Mouse (Mus musculus) midbrain, embryonic 11.5 days (tissue): ENCODE data around the gene Dcbld2. TPM values are rescaled to one million over a fixed set of nuclear protein-coding genes. Genes with fewer than 3 reads are reported as not detected.
"Not testable (repeated sequence)": the region's sequence is repeated elsewhere in the genome, so short reads cannot be mapped to it uniquely, and the experiment has no call there.

Source experiments
- ATAC-seq: fragments of 200-750 bp; cut with Nextera tagmentation; 2 replicates; pipeline ENCODE4 v1.8.0; 2017; ENCODE audit warnings: moderate TSS enrichment, moderate library complexity; ENCODE audit not compliant: low FRiP score
- DNase-seq: peaks from one replicate; pipeline ENCODE4 v3.0.0; 2015; ENCODE audit warnings: low spot score; ENCODE audit errors: missing footprints
- H3K27ac ChIP-seq: fragments of 300-500 bp; sonication (generic); 2 replicates; pipeline ENCODE4 v1.5.1; 2014; ENCODE audit warnings: low read depth, low read length
- H3K27me3 ChIP-seq: fragments of 300-500 bp; sonication (generic); 2 replicates; pipeline ENCODE4 v1.6.1; 2014; ENCODE audit warnings: mild to moderate bottlenecking, low read length, moderate library complexity, mixed read lengths; ENCODE audit not compliant: control insufficient read depth, insufficient read depth
- H3K36me3 ChIP-seq: fragments of 300-500 bp; sonication (generic); 2 replicates; pipeline ENCODE4 v1.6.1; 2014; ENCODE audit warnings: mild to moderate bottlenecking, low read length, moderate library complexity, mixed read lengths; ENCODE audit not compliant: control insufficient read depth, insufficient read depth
- H3K4me1 ChIP-seq: fragments of 300-500 bp; sonication (generic); 2 replicates; pipeline ENCODE4 v1.6.1; 2014; ENCODE audit warnings: low read length; ENCODE audit not compliant: control insufficient read depth, insufficient read depth
- H3K4me2 ChIP-seq: fragments of 300-500 bp; sonication (generic); 2 replicates; pipeline ENCODE4 v1.6.1; 2014; ENCODE audit warnings: mild to moderate bottlenecking, moderate library complexity
- H3K4me3 ChIP-seq: fragments of 300-500 bp; sonication (generic); 2 replicates; pipeline ENCODE4 v1.5.1; 2014; ENCODE audit warnings: low read depth, low read length
- H3K9ac ChIP-seq: fragments of 300-500 bp; sonication (generic); 2 replicates; pipeline ENCODE4 v1.6.1; 2014; ENCODE audit warnings: low read length
- H3K9me3 ChIP-seq: fragments of 300-500 bp; sonication (generic); 2 replicates; pipeline ENCODE4 v1.6.1; 2016; ENCODE audit warnings: low read length; ENCODE audit not compliant: control insufficient read depth
- WGBS: fragments of 180-500 bp; shearing (Covaris S2); extraction: QIAGEN DNeasy Blood & Tissue Kit; methylation state at CpG from one replicate; pipeline ENCODE4 v1.1.7; 2014; 5-methylcytosine and 5-hydroxymethylcytosine counted together
- polyA plus RNA-seq: library from polyadenylated mRNA; unstranded; fragments of >200 nt; fragmentation: Nextera tagmentation; extraction: Ambion mirVana; gene quantifications from 2 replicates; pipeline ENCODE4 v1.2.1, GENCODE M21; 2014

The Dcbld2 gene
- polyA plus RNA-seq, 1 experiment from 2014 or later: 11.5 TPM

- WGBS: 92% methylated on average over 5 of the region's 5 CpGs
- no peak overlapping the region for H3K4me2 ChIP-seq
- no peaks in the 10 kb centered on the region for H3K27me3 ChIP-seq
- H3K4me1 ChIP-seq: no peaks in the 10 kb centered on the region
- DNase-seq (no peak), ATAC-seq (no peak)
- no peak overlapping the region for H3K27ac ChIP-seq
- H3K36me3 ChIP-seq: 0 out of 2 replicates have a peak, but pooled peaks cover 3% of the 10 kb centered on the region
- H3K4me3 ChIP-seq: no peak overlapping the region
- no peaks in the 10 kb centered on the region for H3K9me3 ChIP-seq
- H3K9ac ChIP-seq: no peak overlapping the region
These were observed 48.2 kb downstream of the Dcbld2 start for GRCm38 (mm10) chr16:58456445-58456844.

- DNase-seq: no peak
These were observed 48.7 kb downstream of the Dcbld2 start for GRCm38 (mm10) chr16:58456991-58457390.

GRCm38 (mm10) chr16:58459966-58460365 is 51.7 kb downstream of the Dcbld2 start:
- not testable (repeated sequence) for H3K9me3 ChIP-seq, H3K27me3 ChIP-seq, H3K27ac ChIP-seq, H3K4me3 ChIP-seq, DNase-seq, H3K4me1 ChIP-seq, H3K36me3 ChIP-seq, H3K4me2 ChIP-seq, ATAC-seq, H3K9ac ChIP-seq
- WGBS: 51% methylated on average over 3 of the region's 3 CpGs

More at GRCm38 (mm10) chr16:58456991-58457390, 48.7 kb downstream of the Dcbld2 start:
- WGBS: 89% methylated on average over 6 of the region's 6 CpGs
- Histone ChIP-seq H3K4me1 (no peaks in the 10 kb centered on the region), H3K4me3 (no peak overlapping the region), H3K27ac (no peak overlapping the region), H3K9me3 (no peaks in the 10 kb centered on the region), H3K4me2 (no peak overlapping the region), H3K27me3 (no peaks in the 10 kb centered on the region), H3K36me3 (0 out of 2 replicates have a peak, but pooled peaks cover 3% of the 10 kb centered on the region), H3K9ac (no peak overlapping the region)
- ATAC-seq: no peak

- peak; percentile 14; the same call in 1 of the 2 replicates for ATAC-seq
- no peak overlapping the region for H3K4me3 ChIP-seq
- no peaks in the 10 kb centered on the region for H3K9me3 ChIP-seq
- no peak overlapping the region for H3K27ac ChIP-seq
- WGBS: 92% methylated on average over 10 of the region's 10 CpGs
- DNase-seq: no peak
- no peak overlapping the region for H3K9ac ChIP-seq
- H3K27me3 ChIP-seq: no peaks in the 10 kb centered on the region
- no peaks in the 10 kb centered on the region for H3K4me1 ChIP-seq
- no peak overlapping the region for H3K4me2 ChIP-seq
- 0 out of 2 replicates have a peak, but pooled peaks cover 3% of the 10 kb centered on the region for H3K36me3 ChIP-seq
These were observed 52.1 kb downstream of the Dcbld2 start for GRCm38 (mm10) chr16:58460386-58460785.

- Histone ChIP-seq H3K36me3 (0 out of 2 replicates have a peak, but pooled peaks cover 3% of the 10 kb centered on the region), H3K9me3 (no peaks in the 10 kb centered on the region), H3K27ac (no peak overlapping the region), H3K27me3 (no peaks in the 10 kb centered on the region), H3K4me2 (no peak overlapping the region), H3K4me3 (no peak overlapping the region), H3K9ac (no peak overlapping the region), H3K4me1 (no peaks in the 10 kb centered on the region)
- 94% methylated on average over 2 of the region's 2 CpGs for WGBS
- ATAC-seq: peak; percentile 33; the same call in 1 of the 2 replicates
- no peak for DNase-seq
These were observed 53.7 kb downstream of the Dcbld2 start for GRCm38 (mm10) chr16:58461856-58462518.

GRCm38 (mm10) chr16:58462519-58462918 is 54.3 kb downstream of the Dcbld2 start:
- no peaks in the 10 kb centered on the region for H3K27me3 ChIP-seq

GRCm38 (mm10) chr16:58464051-58464450 is 55.8 kb downstream of the Dcbld2 start:
- no peaks in the 10 kb centered on the region for H3K9me3 ChIP-seq
- H3K27me3 ChIP-seq: no peaks in the 10 kb centered on the region
- 0 out of 2 replicates have a peak, but pooled peaks cover 3% of the 10 kb centered on the region for H3K36me3 ChIP-seq
- H3K4me1 ChIP-seq: no peaks in the 10 kb centered on the region
- no peak overlapping the region for H3K9ac ChIP-seq
- WGBS: 94% methylated on average over 14 of the region's 14 CpGs
- no peak overlapping the region for H3K4me3 ChIP-seq
- no peak for DNase-seq
- H3K4me2 ChIP-seq: no peak overlapping the region
- no peak for ATAC-seq
- no peak overlapping the region for H3K27ac ChIP-seq

More at GRCm38 (mm10) chr16:58462519-58462918, 54.3 kb downstream of the Dcbld2 start:
- WGBS: 96% methylated on average over 2 of the region's 2 CpGs
- ATAC-seq (no peak), DNase-seq (no peak)
- Histone ChIP-seq H3K9me3 (no peaks in the 10 kb centered on the region), H3K4me3 (no peak overlapping the region), H3K4me2 (no peak overlapping the region), H3K4me1 (no peaks in the 10 kb centered on the region), H3K27ac (no peak overlapping the region), H3K36me3 (0 out of 2 replicates have a peak, but pooled peaks cover 3% of the 10 kb centered on the region), H3K9ac (no peak overlapping the region)

GRCm38 (mm10) chr16:58465412-58465811 is 57.2 kb downstream of the Dcbld2 start:
- DNase-seq (no peak), ATAC-seq (no peak)
- no peaks in the 10 kb centered on the region for H3K9me3 ChIP-seq
- WGBS: 95% methylated on average over 9 of the region's 9 CpGs
- H3K4me2 ChIP-seq: no peak overlapping the region
- H3K27me3 ChIP-seq: no peaks in the 10 kb centered on the region
- no peak overlapping the region for H3K9ac ChIP-seq
- H3K4me1 ChIP-seq: no peaks in the 10 kb centered on the region
- no peak overlapping the region for H3K27ac ChIP-seq
- 0 out of 2 replicates have a peak, but pooled peaks cover 2% of the 10 kb centered on the region for H3K36me3 ChIP-seq
- no peak overlapping the region for H3K4me3 ChIP-seq

GRCm38 (mm10) chr16:58470061-58470460 is 61.8 kb downstream of the Dcbld2 start:
- Histone ChIP-seq H3K27ac (no peak overlapping the region), H3K36me3 (no peaks in the 10 kb centered on the region), H3K4me1 (no peaks in the 10 kb centered on the region), H3K27me3 (no peaks in the 10 kb centered on the region), H3K9ac (no peak overlapping the region), H3K4me2 (no peak overlapping the region), H3K9me3 (no peaks in the 10 kb centered on the region), H3K4me3 (no peak overlapping the region)
- ATAC-seq (no peak), DNase-seq (no peak)
- WGBS: 91% methylated on average over 8 of the region's 8 CpGs
